Mouse (Mus musculus) heart, adult 18-20 months (tissue): ENCODE data around the gene Brip1. TPM values are rescaled to one million over a fixed set of nuclear protein-coding genes. Genes with fewer than 3 reads are reported as not detected.
"Not testable (repeated sequence)": the region's sequence is repeated elsewhere in the genome, so short reads cannot be mapped to it uniquely, and the experiment has no call there.

Source experiments
- DNase-seq, 2 experiments: peaks; one replicate each; pipeline ENCODE4 v3.0.0; 2021 to 2022; ENCODE audit warnings: mixed read lengths in 1 of 2
- long read RNA-seq, 2 experiments: library from polyadenylated mRNA; stranded (forward); transcript quantifications; one replicate each; pipeline ENCODE4 v2.0.0; 2021
- total RNA-seq, 2 experiments: library from RNA; stranded (reverse); gene quantifications; 2 replicates each; pipeline ENCODE4 v1.2.3; 2021

Brip1 gene
- under 1 TPM; 0.39 to 0.40 TPM for total RNA-seq
- long read RNA-seq, experiment 1, partial matches to known transcripts, result 0 of 1 reads
- long read RNA-seq, experiment 1, other reads (novel, unspliced or antisense), result 1 of 1 reads
- long read RNA-seq, experiment 2, result 0 reads

DNA sequence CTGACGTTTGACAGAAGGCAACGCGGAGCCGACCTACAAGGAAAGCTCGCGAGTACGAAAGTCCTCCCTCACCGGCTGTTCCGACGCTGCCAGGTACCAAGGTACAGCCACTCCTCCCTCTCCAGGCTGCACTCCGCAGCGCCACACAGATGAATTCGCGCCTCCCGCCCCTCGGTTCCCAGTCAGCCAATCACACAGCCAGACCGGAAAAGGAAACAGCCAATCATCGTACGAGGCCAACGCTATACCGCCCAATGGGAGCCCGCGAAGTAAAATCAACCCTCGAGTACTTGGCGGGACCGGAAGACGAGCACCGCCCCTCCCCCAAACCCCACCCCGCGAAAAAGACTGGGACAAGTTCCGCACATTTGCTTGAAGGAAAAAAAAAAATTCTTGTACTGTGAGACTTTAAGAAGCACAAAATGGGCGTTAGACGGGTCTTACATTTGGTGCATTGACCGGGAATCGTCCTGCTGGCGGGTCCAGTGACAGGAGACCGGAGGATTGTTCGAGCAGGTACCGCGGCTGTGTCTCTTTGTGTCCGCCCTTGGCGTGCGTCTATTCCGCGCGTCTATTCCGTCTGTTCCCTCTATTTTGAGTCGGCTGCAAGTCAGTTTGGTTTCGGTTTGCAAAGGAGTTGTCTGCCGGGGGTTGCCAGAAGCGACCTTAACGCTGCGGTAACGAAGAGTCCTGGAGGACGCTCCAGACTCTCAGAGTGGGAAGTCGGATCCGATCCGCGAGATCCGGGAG is at the start of gene Brip1:
Gene Brip1 (minus strand): TSS at position 157 of the 750 bp plus-strand sequence.
- peak; percentile 94 to 96 for DNase-seq

DNA sequence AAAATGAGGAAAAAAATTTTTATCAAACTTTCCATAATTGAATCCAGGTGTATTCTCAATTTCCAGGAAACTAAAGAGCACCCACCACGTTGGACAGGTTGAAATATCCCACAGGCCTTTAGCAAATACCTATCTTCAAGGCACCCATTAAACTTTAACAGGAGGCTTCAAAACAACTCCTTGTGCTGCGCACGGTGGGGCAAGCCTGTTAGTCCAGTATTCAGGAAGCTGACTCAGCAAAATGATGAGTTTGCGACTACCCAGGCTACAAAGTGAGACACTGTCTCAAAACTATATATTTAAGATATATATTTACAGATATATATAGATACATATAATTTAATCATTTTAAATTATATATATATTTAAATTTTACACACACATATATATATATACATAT is 31.5 kb upstream of the Brip1 start:
- DNase-seq, result no peak

DNA sequence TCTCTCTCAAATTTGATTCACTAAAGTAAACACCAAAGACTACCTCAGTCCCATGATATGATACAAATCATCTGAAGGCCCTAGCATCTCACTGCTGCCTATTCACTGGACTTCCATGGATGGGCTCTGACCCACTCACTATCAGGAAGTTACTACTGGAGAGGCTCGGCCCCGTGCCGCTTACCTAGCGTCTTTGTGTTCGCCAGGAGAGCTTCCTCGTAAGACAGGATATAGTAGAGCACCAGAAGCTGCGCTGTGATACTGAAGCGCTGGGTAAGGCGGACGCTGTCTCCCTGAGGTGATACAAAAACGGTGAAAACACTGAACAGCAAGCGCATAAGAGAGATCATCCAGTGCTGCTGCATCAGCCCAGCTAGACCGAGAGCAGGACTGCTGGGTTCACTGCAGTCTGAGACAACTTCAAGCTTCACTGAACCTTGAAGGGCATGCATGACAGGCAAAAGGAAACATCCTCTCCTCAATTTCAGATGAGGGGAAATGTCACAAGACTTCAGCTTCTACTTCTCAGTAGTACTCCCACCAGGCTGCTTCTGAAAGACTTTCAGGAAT is 30.9 kb upstream of the Brip1 start:
- DNase-seq, result no peak

DNA sequence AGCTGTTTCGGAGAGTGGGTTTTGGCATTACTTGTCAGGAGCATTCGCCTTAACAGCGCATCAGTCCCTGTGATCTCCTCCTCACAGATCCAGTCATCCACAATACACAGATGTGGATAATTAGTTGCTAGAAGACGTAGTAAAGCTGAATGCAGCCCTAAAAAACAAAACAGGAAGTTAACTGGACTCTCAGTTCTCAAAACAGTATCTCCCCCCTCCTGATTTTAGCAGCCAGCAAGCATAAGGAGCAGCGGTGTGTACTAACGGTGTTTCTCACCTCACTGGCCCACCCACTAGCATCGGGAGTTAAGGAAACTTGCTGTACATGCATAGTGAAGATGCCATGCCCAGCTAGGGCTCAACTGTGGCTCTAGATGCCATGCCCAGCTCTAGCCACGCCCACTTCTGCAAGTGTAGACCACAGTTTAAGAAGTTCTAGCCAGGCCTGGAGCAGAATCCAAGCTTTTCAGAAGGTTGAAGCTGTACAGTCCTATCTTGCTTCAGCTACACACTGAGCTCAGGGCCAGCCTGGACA is 25.7 kb upstream of the Brip1 start:
- no peak for DNase-seq

DNA sequence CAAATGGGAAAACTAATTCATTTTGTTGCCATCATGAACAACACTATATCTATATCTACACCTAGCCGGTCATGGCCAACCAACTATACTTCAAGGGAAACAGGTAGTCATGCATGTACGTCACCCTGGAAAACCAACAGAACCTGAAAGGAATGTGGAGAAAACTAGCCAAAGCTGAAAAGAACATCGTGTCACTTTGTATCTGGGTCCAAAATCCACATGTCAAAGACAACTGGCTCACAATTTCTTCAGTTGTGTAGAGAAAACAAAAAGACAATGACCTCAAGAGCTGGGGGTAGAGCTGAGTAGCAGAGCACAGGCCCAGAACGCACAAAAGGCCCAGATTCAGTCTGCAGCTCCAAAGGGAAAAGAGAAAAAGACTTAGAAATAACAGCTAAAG is 24.8 kb upstream of the Brip1 start:
- DNase-seq, result no peak

DNA sequence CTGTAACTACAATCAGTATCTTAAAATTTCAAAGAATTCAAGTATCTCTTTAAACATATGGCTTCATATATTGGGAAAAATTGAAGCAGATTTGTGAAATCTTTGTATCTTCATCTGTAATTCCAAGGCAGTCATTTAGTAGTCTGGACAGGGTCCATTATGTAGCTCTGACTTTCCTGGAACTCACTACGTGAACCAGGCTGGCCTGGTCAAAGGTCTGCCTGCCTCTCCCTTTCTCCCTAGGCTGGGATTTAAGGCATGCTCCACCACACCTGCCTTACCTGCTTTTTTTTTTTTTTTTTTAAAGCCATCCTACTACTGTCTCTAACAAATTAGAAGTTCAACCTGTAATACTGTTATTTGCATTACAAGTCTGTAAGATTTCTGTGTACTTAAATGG is 10.8 kb upstream of the Brip1 start:
- DNase-seq, result no peak

DNA sequence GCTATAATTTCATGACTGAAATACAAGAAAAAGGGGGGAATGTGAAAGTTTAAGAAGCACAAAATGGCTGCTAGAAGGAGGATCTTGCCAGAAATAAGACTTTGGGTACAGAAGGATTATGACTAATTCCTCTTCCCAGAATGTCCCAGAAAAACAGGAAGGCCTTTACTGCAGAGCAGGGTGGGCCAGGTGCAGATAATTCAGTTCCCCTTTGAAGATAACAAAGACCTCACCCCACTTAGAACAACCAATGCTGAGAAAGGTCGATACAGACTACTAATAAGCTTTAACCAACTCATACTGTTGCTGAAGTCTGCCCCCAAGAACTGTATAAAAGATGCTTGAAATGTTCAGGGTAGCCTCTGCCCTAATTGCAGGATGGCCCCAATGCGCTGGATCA is 8.1 kb upstream of the Brip1 start:
- no peak for DNase-seq

DNA sequence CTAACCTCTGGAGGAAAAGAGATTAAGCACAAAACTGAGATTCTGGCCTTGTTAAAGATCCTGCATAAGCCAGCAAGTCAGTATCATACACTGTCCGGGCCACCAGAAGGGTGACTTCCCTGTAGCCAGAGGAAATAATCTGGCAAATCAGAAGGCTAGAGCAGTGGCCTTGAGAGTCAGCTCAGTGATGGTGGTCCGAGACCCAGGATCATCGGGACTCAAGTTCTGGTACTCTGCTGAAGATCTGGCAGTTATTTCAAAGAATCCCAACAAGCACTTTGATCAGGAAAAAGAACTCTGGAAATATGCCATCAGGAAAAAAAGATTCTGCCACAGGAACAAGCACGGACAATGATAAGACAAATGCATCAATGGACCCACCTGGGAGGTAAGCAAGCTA is 4.9 kb upstream of the Brip1 start:
- DNase-seq, result no peak

DNA sequence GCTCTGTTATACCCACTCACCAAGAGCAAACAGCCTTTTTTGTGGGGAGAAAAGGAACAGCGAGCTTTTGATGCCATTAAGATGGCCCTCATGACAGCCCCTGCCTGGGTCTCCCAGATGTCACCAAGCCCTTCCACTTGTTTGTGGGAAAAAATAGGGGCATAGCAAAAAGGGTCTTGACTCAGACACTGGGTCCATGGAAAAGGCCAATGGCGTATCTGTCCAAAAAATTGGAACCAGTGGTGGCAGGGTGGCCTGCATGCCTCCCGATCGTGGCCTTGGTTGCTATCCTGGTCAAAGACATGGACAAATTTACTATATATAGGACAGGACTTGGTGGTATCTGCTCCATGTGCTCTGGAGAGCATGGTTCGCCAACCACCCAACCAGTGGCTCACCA is 4.0 kb upstream of the Brip1 start:
- no peak for DNase-seq

DNA sequence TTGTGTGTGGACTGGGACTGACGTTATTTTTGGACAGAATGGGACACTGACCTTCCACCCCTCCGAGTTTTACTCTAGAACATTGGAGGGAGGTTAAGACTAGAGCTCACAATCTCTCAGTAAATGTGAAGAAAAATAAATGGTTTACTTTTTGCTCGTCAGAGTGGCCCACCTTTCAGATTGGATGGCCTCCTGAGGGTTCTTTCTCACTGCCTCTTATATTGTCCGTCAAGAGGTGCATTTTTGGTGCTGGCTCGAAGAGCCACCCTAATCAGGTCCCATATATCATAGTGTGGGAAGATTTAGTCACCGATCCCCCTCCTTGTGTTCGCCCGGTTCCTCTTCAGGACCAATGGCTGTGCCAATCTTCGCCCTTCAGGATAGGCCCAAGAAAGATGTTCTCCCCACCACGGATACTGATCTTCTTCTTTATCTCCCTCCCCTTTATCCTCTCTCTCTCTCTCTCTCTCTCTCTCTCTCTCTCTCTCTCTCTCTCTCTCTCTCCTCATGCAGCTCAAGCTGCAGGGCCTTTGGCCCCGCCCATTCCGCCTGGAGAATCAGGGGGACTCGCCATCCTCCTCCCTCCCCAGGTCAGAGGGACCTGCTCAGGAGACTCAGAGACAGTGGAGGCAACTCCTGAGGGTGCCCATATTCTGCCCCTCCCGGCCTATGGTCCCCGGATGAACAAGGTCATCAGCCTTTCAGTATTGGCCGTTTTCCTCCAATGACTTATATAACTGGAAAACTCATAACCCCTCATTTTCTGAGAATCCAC is 1.1 kb upstream of the Brip1 start:
- DNase-seq, result peak in 1 of 2 experiments; percentile 23

DNA sequence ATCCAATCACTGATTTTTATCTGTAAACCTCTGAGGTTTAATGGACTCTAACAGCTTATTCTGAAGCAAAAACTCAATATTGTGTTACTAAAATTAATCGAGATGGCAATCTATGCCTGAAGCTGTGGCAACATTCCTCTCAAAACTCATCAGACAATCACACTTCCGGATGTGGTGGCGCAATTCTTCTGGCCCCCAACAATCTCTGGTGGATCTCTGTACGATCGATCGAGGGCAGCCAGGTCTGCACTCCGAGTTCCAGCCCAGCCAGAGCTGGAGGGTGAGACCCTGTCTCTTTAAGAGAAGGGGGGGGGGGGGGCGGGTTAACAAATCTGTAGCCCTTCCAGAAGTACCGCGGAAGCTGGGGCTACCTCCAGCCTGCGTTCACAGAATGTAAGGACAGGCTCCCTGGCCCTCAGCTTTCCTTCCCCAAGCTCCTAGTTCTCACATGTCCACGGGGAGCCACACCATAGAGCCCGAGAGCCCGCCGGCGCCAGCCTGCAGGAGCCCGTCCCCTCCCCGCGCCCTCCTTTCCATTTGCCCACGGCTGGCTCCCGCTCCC is 452 bp downstream of the Brip1 start:
- no peak for DNase-seq

DNA sequence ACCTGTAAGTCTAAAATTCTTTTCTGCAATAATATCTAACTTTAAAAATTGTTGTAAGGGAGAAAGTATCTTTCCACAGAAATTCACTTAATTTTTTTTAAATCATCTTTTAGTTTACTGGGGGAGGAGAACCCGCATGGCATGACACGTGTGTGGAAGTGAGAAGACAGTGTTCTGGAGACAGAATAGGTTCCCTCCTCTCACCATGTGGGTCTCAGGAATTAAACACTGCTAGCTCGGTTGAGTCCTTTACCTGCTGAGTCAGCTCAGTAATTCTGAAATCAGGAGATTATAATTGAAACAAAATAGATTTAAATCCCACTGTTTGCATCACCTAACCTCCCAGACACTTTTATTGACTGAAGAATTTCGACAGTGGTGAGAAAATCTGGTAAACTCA is 1.3 kb downstream of the Brip1 start:
- DNase-seq, result no peak

DNA sequence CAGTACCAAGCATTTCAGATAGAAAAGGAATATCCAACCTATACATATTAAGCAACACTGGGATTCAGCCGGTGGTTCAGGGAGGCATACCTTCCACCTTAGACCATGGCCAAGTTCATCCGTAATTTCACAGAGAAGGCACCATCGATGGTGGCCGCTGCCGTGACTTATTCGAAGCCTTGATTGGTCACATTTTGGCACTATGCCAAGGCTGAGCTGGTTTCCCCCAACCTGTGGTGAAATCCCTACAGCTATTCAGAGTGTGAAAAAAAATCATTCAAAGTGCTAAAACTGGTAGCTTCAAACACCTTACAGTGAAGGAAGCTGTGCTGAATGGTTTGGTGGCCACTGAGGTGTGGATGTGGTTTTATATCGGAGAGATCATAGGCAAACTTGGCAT is 15.8 kb downstream of the Brip1 start:
- not testable (repeated sequence) for DNase-seq

DNA sequence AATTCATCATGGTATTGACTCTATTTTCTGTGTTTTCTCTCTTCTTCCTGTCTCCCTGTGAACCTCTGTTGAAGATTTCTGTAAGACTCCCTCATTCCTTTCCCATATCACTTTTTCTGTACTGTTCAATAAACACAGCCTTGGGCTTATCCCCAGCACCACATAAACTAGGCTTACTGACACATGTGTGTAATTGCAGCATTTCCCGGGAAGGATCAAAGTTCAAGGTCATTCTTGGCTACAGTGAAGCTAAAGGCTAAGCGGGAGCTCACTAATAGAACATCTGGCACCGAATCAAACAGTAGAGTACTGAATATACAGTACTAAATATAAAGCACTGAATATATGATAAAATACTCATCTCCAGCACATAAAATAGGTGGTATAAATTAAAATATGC is 25.2 kb downstream of the Brip1 start:
- no peak for DNase-seq

DNA sequence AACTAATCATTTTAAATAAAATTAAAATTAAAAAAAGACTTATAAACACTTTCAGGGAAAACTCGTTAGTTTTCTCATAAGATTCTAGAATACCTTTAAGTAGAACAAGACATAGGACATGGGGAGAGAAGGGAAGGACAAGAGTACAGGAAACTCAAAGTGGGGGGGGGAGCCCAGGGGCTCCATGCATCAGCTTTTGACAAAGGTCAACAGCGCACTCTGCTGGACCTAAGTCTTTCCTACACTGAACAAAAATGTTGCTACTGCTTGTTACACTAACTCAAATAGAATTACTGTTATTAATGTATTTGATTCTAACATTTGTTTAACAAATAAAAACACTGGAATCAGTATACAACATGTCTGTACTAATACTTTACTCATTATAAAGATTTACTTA is 26.8 kb downstream of the Brip1 start:
- DNase-seq, result peak; percentile 18 to 73

DNA sequence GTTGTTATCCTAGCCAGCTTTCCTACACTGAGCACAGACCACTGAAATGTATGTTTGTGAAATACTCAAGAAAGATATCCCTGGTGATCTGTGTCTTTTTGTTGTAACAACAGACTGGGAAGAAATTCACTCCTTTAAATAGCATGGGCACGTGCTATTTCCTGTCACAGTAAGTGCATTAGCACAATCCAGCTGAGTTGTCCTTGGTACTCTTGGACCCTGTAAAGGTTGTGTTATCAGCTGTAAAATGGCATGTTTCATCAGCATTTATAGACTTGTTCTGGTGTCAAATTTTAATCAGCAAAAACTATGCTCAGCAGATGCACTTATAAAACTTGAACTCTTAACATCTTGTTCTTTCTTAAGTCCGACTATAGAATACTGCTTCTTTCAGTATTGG is 30.2 kb downstream of the Brip1 start:
- no peak for DNase-seq

DNA sequence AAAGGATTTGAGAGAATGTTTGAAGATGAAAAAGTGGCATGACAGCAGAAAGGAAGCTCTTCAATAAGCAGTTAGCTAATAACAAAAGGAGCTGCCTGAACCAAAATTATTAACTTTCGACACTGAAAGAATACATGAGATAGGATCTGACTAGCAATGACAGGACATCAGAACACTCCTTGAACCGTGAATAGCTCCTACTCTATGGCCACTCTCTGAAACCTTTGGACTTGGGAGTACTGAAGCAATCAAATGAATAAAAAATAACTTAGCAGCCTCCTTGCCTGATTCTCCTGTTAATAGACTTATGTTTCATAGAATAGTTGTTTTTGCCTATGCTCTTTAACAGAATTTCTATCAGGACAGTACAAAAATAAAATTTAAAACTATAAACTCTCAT is 40.7 kb downstream of the Brip1 start:
- DNase-seq, result no peak

DNA sequence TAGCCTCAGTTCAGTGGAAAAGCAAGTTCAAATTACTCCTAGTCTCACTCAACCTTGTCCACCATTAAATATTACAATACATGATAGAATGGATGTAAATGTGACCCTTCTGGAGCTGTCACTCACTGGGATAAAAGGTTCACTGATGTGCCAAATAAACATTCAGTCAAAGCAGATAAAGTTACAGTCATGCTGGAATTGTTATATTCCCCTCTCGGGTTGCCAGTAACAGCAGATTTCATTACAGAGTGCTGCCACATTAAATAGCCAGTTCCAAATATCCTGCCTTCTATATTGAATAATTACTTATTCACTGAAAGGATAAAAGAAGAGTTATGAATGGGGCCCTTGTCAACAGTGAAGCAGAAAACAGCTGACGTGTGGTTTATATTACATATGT is 42.0 kb downstream of the Brip1 start:
- no peak for DNase-seq

DNA sequence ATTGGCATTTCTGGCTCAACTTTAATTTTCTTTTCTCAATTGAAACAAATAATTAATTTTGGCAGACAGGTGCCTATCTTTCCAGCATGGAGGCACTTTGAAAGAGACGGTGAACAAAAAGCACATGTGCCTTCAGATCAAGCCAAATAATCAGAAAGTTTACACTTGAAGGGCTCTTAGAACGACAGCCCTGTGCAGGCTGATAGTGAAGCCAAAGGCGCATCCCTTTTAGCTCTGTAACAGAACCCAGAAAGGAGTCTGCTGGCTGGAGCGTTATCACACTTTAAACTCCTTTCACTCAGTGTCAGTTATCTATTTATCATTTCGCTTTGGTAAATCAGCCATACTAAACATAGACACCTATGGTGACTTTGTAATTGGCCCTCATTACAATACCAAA is 45.4 kb downstream of the Brip1 start:
- no peak for DNase-seq

DNA sequence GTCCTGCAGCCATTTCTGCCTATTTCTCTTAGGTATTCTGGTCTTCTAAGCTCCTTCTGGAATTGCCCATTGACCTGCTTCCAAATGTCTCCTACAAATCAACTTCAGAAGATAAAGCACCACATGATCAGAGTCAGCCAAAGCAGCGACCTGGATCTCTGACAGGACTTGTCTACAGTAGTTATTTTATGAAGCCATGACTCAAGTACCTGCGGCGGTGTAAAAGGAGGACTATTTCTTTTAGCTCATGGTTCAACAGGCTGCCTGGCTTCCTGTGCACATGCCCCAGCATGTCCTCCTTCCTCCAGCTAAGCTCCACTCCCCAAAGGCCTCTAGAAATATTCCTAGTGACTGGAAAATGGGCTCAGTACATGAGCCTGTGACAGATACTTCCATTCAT is 69.7 kb downstream of the Brip1 start:
- DNase-seq, result peak; percentile 4 to 9

DNA sequence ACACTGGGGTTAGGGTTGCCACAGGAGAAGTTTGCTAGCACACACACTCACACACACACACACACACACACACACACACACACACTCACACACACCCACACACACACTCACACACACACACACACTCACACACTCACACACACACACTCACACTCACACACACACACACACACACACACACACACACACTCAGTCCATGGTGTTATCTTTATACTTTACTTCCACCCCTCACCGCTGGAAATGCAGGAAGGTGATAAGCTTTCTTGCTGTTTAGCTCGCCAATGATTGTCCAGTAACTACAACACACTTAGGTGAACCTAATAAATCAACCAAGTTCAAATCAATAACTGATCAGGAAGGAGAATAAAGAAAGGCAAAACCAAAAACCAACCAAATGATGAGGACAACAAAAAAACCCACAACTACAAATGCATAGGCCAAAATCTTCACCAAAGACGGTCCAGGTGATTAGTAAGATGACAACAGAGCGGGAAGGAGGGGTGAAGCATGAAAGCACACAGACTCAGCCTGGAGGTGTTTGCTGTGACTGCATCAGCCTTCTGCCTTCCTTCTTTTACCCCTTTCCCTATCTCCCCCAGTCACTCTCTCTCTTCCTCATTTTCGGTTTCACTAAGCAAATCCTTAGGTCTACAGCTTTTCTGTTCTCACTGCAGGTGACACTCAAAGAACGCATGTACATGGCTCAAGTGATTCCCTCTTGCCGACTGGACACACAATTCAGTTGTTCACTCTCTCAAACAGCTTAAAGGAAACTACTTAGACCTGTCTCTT is 83.7 kb downstream of the Brip1 start:
- DNase-seq, result no peak

DNA sequence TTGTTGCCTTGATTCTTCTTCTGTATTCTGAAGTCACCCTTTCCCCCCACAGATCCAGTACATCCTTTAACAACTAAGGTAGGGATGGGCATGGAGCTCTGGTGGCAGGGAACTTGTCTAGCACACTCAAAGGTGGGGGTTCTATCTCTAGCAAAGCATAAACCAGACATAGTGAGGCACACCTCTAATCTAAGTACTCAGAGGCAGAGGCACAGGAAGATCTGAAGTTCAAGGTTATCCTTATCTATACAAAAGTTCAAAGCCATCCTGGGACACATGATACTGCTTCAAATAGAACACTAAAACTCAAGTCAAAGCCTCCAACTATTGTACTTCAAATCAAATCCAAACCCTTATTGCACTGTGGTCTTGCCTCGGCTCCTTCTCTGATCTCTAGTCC is 85.0 kb downstream of the Brip1 start:
- DNase-seq, result no peak
